Mouse (Mus musculus) 416B (cell line): ENCODE measurements around the gene Mindy4.

Experiments used
- DNase-seq: peaks from one replicate; pipeline ENCODE4 v3.0.0; 2011; ENCODE audit warnings: low read depth

Gene Mindy4

GRCm38 (mm10) chr6:55341688-55342087 lies 138.5 kb downstream of the Mindy4 start:
- no peak for DNase-seq

GRCm38 (mm10) chr6:55342328-55342727 lies 139.1 kb downstream of the Mindy4 start:
- no peak for DNase-seq

GRCm38 (mm10) chr6:55343446-55343845 lies 140.3 kb downstream of the Mindy4 start:
- no peak for DNase-seq

- DNase-seq: no peak
Measured at GRCm38 (mm10) chr6:55344291-55345016, 141.3 kb downstream of the Mindy4 start.

- no peak for DNase-seq
Measured at GRCm38 (mm10) chr6:55345264-55345663, 142.1 kb downstream of the Mindy4 start.

GRCm38 (mm10) chr6:55346491-55346890 lies 143.3 kb downstream of the Mindy4 start:
- no peak for DNase-seq

GRCm38 (mm10) chr6:55347711-55348571 lies 144.8 kb downstream of the Mindy4 start:
- no peak for DNase-seq

- DNase-seq: no peak
Measured at GRCm38 (mm10) chr6:55349231-55349630, 146.0 kb downstream of the Mindy4 start.

GRCm38 (mm10) chr6:55350383-55350952 lies 147.3 kb downstream of the Mindy4 start:
- no peak for DNase-seq

GRCm38 (mm10) chr6:55351712-55352111 lies 148.5 kb downstream of the Mindy4 start:
- DNase-seq: no peak

- no peak for DNase-seq
Measured at GRCm38 (mm10) chr6:55353711-55354445, 150.7 kb downstream of the Mindy4 start.

- DNase-seq: no peak
Measured at GRCm38 (mm10) chr6:55354456-55355117, 151.4 kb downstream of the Mindy4 start.

- DNase-seq: no peak
Measured at GRCm38 (mm10) chr6:55355575-55355974, 152.4 kb downstream of the Mindy4 start.

- DNase-seq: no peak
Measured at GRCm38 (mm10) chr6:55356017-55356703, 153.0 kb downstream of the Mindy4 start.

GRCm38 (mm10) chr6:55356976-55357635 lies 153.9 kb downstream of the Mindy4 start:
- no peak for DNase-seq

- DNase-seq: no peak
Measured at GRCm38 (mm10) chr6:55357636-55358031, 154.5 kb downstream of the Mindy4 start.

- DNase-seq: peak; percentile 18
Measured at GRCm38 (mm10) chr6:55358731-55359143, 155.6 kb downstream of the Mindy4 start.

- DNase-seq: no peak
Measured at GRCm38 (mm10) chr6:55362663-55363062, 159.5 kb downstream of the Mindy4 start.

- no peak for DNase-seq
Measured at GRCm38 (mm10) chr6:55367126-55367525, 163.9 kb downstream of the Mindy4 start.
